Mouse (Mus musculus) heart, embryonic 11.5 days (tissue): Measurements from ENCODE around the gene Tomm34. TPM values are rescaled to one million over a fixed set of nuclear protein-coding genes. Genes with fewer than 3 reads are reported as not detected.

Experiments used
- ATAC-seq: fragments of 200-750 bp; cut with Nextera tagmentation; replicated peaks from 2 replicates; pipeline ENCODE4 v1.8.0; 2017; ENCODE audit warnings: moderate library complexity; ENCODE audit not compliant: insufficient number of reproducible peaks, low FRiP score, low TSS enrichment
- H3K27ac ChIP-seq: fragments of 300-500 bp; sonication (generic); 2 replicates; pipeline ENCODE4 v1.5.1; 2014; ENCODE audit warnings: mild to moderate bottlenecking, low read depth, low read length
- H3K27me3 ChIP-seq: fragments of 300-500 bp; sonication (generic); 2 replicates; pipeline ENCODE4 v1.6.1; 2014; ENCODE audit warnings: mild to moderate bottlenecking, low read length, mixed read lengths; ENCODE audit not compliant: control insufficient read depth, insufficient read depth
- H3K36me3 ChIP-seq: fragments of 300-500 bp; sonication (generic); 2 replicates; pipeline ENCODE4 v1.6.1; 2014; ENCODE audit warnings: mild to moderate bottlenecking, low read length, moderate library complexity, mixed read lengths; ENCODE audit not compliant: control insufficient read depth, insufficient read depth
- H3K4me1 ChIP-seq: fragments of 300-500 bp; sonication (generic); 2 replicates; pipeline ENCODE4 v1.6.1; 2014; ENCODE audit warnings: low read length; ENCODE audit not compliant: control insufficient read depth, insufficient read depth
- H3K4me2 ChIP-seq: fragments of 300-500 bp; sonication (generic); 2 replicates; pipeline ENCODE4 v1.6.1; 2014; ENCODE audit warnings: mild to moderate bottlenecking, moderate library complexity
- H3K4me3 ChIP-seq: fragments of 300-500 bp; sonication (generic); 2 replicates; pipeline ENCODE4 v1.5.1; 2014; ENCODE audit warnings: low read depth, low read length
- H3K9ac ChIP-seq: fragments of 300-500 bp; sonication (generic); 2 replicates; pipeline ENCODE4 v1.6.1; 2014; ENCODE audit warnings: mild to moderate bottlenecking, low read depth, low read length, moderate library complexity
- H3K9me3 ChIP-seq: fragments of 300-500 bp; sonication (generic); replicated peaks from 2 replicates; pipeline ENCODE4 v1.6.1; 2016; ENCODE audit warnings: low read length; ENCODE audit not compliant: control insufficient read depth
- WGBS: fragments of 180-500 bp; shearing (Covaris S2); extraction: QIAGEN DNeasy Blood & Tissue Kit; methylation state at CpG from one replicate; pipeline ENCODE4 v1.1.7; 2014; ENCODE audit not compliant: insufficient replicate concordance; 5-methylcytosine and 5-hydroxymethylcytosine counted together
- polyA plus RNA-seq: library from polyadenylated mRNA; unstranded; fragments of >200 nt; fragmentation: Nextera tagmentation; extraction: Ambion mirVana; gene quantifications from 2 replicates; pipeline ENCODE4 v1.2.1, GENCODE M21; 2014

Tomm34 gene
- polyA plus RNA-seq, 1 experiment from 2014 or later: 56.7 TPM

DNA sequence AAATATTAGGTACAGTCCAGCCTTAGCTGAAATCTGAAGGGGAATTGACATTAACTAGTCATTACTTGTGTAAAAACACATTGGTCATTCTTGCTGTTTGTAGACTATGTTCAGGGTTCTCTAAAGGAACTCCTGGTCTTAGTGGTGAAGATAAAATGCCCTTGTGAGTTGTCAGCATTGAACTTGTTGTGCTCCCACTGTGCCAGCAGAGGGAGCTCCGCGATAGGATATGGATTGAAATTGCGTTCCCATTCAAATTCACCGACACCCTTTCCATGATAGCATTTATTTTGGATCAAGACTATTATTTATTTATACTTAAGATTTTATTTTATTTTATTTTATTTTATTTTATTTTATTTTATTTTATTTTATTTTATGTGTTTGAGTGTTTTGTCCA lies 32.5 kb upstream of the Tomm34 start:
- Histone ChIP-seq H3K9ac (no peak overlapping the region), H3K27me3 (no peaks in the 10 kb centered on the region), H3K36me3 (peaks cover 10% of the 10 kb centered on the region), H3K27ac (no peak overlapping the region), H3K4me3 (no peak overlapping the region), H3K4me2 (no peak overlapping the region), H3K9me3 (no peaks in the 10 kb centered on the region), H3K4me1 (peaks cover 5% of the 10 kb centered on the region; the same call in 1 of the 2 replicates)
- no peak for ATAC-seq
- WGBS: 42% methylated on average over 4 of the region's 4 CpGs

DNA sequence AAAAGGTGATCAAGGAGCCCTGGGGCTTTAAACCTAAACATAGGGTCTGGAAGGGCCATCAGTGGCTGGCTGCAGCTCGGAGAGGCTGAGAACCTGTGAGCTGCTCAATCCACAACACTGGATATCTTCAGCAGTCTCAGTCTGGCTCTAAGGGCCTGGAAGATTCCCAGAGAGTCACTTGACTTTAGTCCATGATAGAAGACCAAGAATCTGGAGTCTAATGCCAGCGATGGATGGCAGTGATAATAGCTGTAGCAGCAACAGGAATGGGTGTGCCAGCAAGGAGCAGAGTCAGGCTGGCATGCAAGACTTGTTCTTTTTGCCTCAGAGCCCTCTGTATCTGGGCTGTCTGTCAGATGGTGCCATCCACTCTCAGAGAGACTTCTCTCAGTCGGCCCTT lies 31.4 kb upstream of the Tomm34 start:
- H3K9ac ChIP-seq: no peak overlapping the region
- H3K9me3 ChIP-seq: no peaks in the 10 kb centered on the region
- no peaks in the 10 kb centered on the region for H3K27me3 ChIP-seq
- ATAC-seq: no peak
- no peak overlapping the region for H3K27ac ChIP-seq
- H3K4me3 ChIP-seq: no peak overlapping the region
- H3K36me3 ChIP-seq: peaks cover 11% of the 10 kb centered on the region
- no peaks in the 10 kb centered on the region for H3K4me1 ChIP-seq
- WGBS: 84% methylated on average over 3 of the region's 3 CpGs
- H3K4me2 ChIP-seq: no peak overlapping the region

DNA sequence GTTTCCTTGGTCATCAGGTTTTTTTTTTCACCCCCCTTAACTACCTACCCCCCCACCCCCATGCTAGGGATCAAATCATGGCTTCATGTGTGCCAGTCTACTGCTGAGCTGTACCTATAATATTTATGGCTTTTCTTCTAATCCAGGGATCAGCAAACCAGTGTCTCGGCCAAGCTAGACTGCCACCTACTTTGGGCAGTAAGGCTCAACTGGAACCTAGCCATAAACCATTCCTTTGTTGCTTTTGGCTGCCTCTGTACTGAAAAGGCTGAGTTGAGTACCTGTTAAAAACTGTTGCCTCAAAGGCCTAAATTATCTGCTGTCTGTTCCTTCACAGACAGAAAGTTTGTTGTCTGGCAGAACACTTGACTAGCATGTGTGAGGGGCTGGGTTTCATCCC lies 31.0 kb upstream of the Tomm34 start:
- ATAC-seq: no peak
- Histone ChIP-seq H3K27ac (no peak overlapping the region), H3K4me1 (no peaks in the 10 kb centered on the region), H3K4me3 (no peak overlapping the region), H3K36me3 (peaks cover 11% of the 10 kb centered on the region), H3K27me3 (no peaks in the 10 kb centered on the region), H3K4me2 (no peak overlapping the region), H3K9ac (no peak overlapping the region), H3K9me3 (no peaks in the 10 kb centered on the region)
- 86% methylated on average over 1 of the region's 1 CpGs for WGBS

DNA sequence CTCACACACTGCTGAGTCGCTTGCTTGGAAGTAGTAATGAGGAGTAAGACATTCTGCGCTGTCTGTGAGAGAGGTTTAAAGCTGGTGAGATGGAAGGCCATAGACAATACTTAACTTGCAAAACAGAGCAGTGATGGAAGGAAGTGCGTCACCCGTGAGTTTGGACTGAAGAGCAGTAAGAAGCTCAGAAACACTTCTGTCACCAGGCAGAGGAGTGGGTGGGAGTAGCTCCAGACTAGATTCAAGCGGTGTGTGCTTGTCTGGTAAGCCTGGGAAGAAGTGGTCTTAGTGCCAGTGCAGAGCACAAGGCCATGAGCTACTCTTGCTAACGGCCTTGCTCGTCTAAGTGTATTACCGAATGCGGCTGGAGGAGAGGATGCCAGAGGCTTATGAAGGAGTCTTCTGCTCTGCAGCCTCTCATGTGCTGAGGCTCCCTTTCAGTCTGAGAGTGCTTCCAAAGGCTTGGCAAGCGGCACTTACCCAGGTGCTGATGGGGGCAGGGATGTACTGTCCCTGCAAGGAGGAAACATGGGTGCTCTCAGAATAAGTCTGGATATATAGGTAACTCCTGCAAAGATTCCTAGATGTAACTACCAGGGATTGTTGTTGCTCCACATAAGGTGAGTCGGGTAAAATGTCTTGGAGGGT lies 27.8 kb upstream of the Tomm34 start:
- Histone ChIP-seq H3K27ac (no peak overlapping the region), H3K4me2 (no peak overlapping the region), H3K36me3 (peaks cover 7% of the 10 kb centered on the region; the same call in 1 of the 2 replicates), H3K4me3 (no peak overlapping the region), H3K9me3 (no peaks in the 10 kb centered on the region), H3K9ac (no peak overlapping the region), H3K27me3 (no peaks in the 10 kb centered on the region), H3K4me1 (no peaks in the 10 kb centered on the region)
- no peak for ATAC-seq
- WGBS: 92% methylated on average over 11 of the region's 11 CpGs

DNA sequence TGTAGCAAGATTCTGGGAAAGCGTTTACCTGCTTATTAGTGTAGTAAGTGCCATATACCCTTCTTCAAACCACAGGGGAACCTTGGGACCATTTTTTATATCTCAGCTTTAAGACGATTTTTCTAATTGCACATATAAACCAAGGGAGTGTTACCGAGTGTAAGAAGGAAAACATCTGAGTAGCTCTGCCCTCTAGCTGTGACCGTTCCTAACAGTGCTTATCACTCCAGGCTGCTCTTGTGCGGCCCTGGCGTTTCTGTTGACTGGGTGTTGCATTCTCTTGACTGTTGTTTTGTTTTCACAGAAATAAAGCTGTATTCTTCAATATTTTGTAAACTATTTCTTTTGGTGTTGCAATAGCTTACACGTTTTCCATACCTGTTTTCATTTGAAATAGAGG lies 23.2 kb upstream of the Tomm34 start:
- Histone ChIP-seq H3K27me3 (no peaks in the 10 kb centered on the region), H3K36me3 (peaks cover 9% of the 10 kb centered on the region; the same call in 1 of the 2 replicates), H3K4me2 (no peak overlapping the region), H3K4me3 (no peak overlapping the region), H3K9ac (no peak overlapping the region), H3K4me1 (no peaks in the 10 kb centered on the region), H3K9me3 (no peaks in the 10 kb centered on the region), H3K27ac (no peak overlapping the region)
- WGBS: 55% methylated on average over 7 of the region's 7 CpGs
- ATAC-seq: no peak

DNA sequence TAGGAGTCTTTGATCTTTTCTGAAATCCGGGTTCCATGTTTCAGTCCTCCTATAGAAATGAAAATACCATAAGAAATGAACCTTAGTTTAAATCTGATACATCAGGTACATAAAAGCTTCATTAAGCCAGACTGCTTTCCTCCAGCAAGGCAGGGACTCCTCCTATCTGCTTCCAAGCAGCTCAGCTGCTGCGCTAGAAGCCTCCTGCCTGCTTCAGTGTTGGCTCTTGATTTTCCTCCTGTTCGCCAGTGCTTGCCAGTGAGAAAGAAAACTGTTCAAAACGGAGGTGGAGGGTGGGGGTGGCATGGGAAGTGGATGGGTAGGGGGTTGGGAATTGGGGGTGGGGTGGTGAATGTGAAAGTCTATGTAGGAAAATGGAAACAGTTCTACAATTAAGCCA lies 18.5 kb upstream of the Tomm34 start:
- no peaks in the 10 kb centered on the region for H3K27me3 ChIP-seq
- no peaks in the 10 kb centered on the region for H3K9me3 ChIP-seq
- no peaks in the 10 kb centered on the region for H3K4me1 ChIP-seq
- peaks cover 2% of the 10 kb centered on the region; the same call in 1 of the 2 replicates for H3K36me3 ChIP-seq
- no peak overlapping the region for H3K4me2 ChIP-seq
- WGBS: 90% methylated on average over 4 of the region's 4 CpGs
- no peak overlapping the region for H3K4me3 ChIP-seq
- no peak for ATAC-seq
- no peak overlapping the region for H3K27ac ChIP-seq
- H3K9ac ChIP-seq: no peak overlapping the region

DNA sequence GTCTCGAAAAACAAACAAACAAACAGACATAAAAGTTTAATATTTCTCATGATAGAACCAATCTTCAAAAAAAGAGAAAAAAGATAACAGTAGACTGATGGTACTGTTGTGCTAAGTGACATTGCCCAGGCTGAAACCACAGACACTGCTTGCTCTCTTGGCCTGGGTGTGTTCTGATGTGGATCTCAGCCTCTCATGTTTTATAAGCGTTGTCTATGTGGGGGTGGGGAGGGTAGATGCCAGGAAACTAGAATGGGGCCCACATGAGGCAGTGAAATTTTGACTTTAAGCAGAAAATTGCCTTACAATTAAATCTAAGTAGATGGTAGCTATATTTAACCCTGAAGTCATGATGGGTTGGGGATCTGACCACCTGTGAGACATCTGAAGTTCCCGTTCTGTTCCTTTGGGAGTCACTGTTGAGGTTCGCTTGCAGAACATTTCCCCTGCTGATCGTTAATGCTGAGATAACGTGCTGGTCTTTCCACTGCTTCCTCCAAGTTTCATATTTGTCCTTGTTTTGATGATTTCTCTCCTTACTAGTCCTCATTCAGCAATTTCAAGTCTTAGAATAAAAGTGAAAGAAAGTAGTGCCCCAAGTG lies 16.5 kb upstream of the Tomm34 start:
- no peak overlapping the region for H3K4me2 ChIP-seq
- H3K4me3 ChIP-seq: no peak overlapping the region
- no peak for ATAC-seq
- H3K36me3 ChIP-seq: peaks cover 2% of the 10 kb centered on the region; the same call in 1 of the 2 replicates
- no peaks in the 10 kb centered on the region for H3K27me3 ChIP-seq
- no peak overlapping the region for H3K9ac ChIP-seq
- 89% methylated on average over 6 of the region's 6 CpGs for WGBS
- H3K4me1 ChIP-seq: no peaks in the 10 kb centered on the region
- no peak overlapping the region for H3K27ac ChIP-seq
- H3K9me3 ChIP-seq: no peaks in the 10 kb centered on the region

DNA sequence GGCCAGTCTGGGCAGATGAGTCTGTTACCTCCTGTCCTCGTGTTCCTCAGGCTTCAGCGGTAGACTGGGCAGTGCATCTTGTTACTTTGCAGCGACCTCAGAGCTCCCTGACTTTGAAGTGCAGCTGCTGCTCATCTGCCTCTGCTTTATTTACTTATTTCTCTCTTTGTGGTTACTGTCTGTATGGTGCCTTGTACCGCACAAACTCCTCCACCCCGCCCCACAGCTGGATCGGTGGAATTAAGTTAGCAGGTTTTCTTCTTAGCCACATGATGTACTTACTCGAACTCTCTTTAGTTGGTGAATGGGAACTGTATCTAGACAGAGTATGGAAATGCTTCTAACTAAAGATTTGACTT lies 13.4 kb upstream of the Tomm34 start:
- H3K9ac ChIP-seq: no peak overlapping the region
- H3K27me3 ChIP-seq: no peaks in the 10 kb centered on the region
- no peak overlapping the region for H3K27ac ChIP-seq
- no peak overlapping the region for H3K4me3 ChIP-seq
- peaks cover 3% of the 10 kb centered on the region; the same call in 1 of the 2 replicates for H3K4me1 ChIP-seq
- 84% methylated on average over 7 of the region's 7 CpGs for WGBS
- no peak overlapping the region for H3K4me2 ChIP-seq
- no peak for ATAC-seq
- H3K36me3 ChIP-seq: peaks cover 4% of the 10 kb centered on the region
- H3K9me3 ChIP-seq: no peaks in the 10 kb centered on the region
